Mouse (Mus musculus) heart, adult 2 months (tissue): ENCODE results near the gene Btg4. TPM values are rescaled to one million over a fixed set of nuclear protein-coding genes. Genes with fewer than 3 reads are reported as not detected.

Experiments
- DNase-seq, 2 experiments: peaks; one replicate each; pipeline ENCODE4 v3.0.0; 2021
- H3K27ac ChIP-seq: fragments of 200-600 bp; 2 replicates; pipeline ENCODE4 v1.8.1; 2022
- H3K27me3 ChIP-seq: fragments of 200-500 bp; 2 replicates; pipeline ENCODE4 v1.6.1; 2012; ENCODE audit warnings: mild to moderate bottlenecking, low read length, inconsistent platforms, mixed read lengths; ENCODE audit not compliant: control insufficient read depth, insufficient read depth
- H3K36me3 ChIP-seq: fragments of 200-500 bp; 2 replicates; pipeline ENCODE4 v1.6.1; 2012; ENCODE audit warnings: low read length, inconsistent platforms; ENCODE audit not compliant: control insufficient read depth, insufficient read depth
- H3K4me1 ChIP-seq: fragments of 200-500 bp; 2 replicates; pipeline ENCODE4 v1.6.1; 2011; ENCODE audit warnings: low read length; ENCODE audit not compliant: control insufficient read depth, insufficient read depth
- H3K4me3 ChIP-seq: fragments of 200-600 bp; 2 replicates; pipeline ENCODE4 v1.8.1; 2022
- H3K79me2 ChIP-seq: fragments of 200-500 bp; replicated peaks from 2 replicates; pipeline ENCODE4 v1.6.1; 2012; ENCODE audit warnings: mild to moderate bottlenecking, inconsistent platforms, low read length, moderate library complexity, mixed read lengths; ENCODE audit not compliant: control insufficient read depth, insufficient read depth
- H3K9ac ChIP-seq: fragments of 200-500 bp; 2 replicates; pipeline ENCODE4 v1.6.1; 2012; ENCODE audit warnings: low read depth, mild to moderate bottlenecking, control low read depth, inconsistent platforms, low read length, mixed read lengths
- CTCF ChIP-seq: fragments of 200-600 bp; IDR thresholded peaks from 2 replicates; pipeline ENCODE4 v1.8.1; 2022; ENCODE audit warnings: antibody characterized with exemption, mild to moderate bottlenecking, moderate library complexity
- EP300 ChIP-seq: fragments of 200-500 bp; IDR thresholded peaks from 2 replicates; pipeline ENCODE4 v1.6.1; 2011; ENCODE audit warnings: low read depth, low read length, control low read depth; ENCODE audit not compliant: insufficient read depth
- POLR2A ChIP-seq: fragments of 200-500 bp; IDR thresholded peaks from 2 replicates; pipeline ENCODE4 v1.6.1; 2011; ENCODE audit warnings: mild to moderate bottlenecking, low read depth, low read length, control low read depth; ENCODE audit not compliant: insufficient read depth
- WGBS: fragments of 180-500 bp; shearing (Covaris S2); methylation state at CpG from one replicate; pipeline ENCODE4 v1.1.7; 2018; 5-methylcytosine and 5-hydroxymethylcytosine counted together
- intact Hi-C: fragments of 180-260 bp; cut with DNase I; formaldehyde crosslinking; loops from one replicate; pipeline ENCODE4 v1.15.1; 2025
- polyA plus RNA-seq: library from polyadenylated mRNA; depleted of rRNA; stranded (reverse); fragments of >200 nt; gene quantifications from 2 replicates; pipeline ENCODE4 v1.2.3, GENCODE M21; 2012
- total RNA-seq, 2 experiments: library from RNA; stranded (reverse); gene quantifications; 2 replicates each; pipeline ENCODE4 v1.2.3; 2021

The Btg4 gene
- total and polyA plus RNA-seq, 3 experiments = not detected

DNA sequence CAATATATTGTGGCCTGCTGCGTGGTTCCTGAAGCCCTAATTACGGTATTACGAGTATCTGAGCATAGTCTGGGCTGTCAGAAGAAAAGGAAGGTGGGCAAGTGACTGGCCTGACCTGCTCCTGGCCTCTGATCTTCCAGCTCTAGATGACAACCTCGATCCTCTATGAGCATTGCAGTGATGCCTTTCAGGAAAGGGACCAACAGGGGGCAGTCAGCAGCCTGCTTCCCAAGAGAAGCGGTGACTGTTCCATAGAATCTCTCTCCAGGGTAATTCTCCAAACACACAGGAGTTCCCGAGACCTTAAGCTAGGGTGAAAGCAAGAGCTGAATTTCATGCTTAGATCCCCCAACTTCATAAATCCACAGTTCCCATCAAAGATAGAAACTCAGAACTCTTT is 83.5 kb downstream of the Btg4 start:
- intact Hi-C loops = no loop called here
- Histone ChIP-seq H3K27ac (no peak overlapping the region), H3K27me3 (no peaks in the 10 kb centered on the region), H3K36me3 (no peaks in the 10 kb centered on the region), H3K4me1 (peaks cover 1% of the 10 kb centered on the region), H3K79me2 (no peaks in the 10 kb centered on the region), H3K4me3 (no peak overlapping the region), H3K9ac (no peak overlapping the region)
- TF ChIP-seq CTCF (peak; percentile 10; the same call in 1 of the 2 replicates), POLR2A (no peak)
- 71% methylated on average over 6 of the region's 6 CpGs for WGBS
- DNase-seq = no peak

DNA sequence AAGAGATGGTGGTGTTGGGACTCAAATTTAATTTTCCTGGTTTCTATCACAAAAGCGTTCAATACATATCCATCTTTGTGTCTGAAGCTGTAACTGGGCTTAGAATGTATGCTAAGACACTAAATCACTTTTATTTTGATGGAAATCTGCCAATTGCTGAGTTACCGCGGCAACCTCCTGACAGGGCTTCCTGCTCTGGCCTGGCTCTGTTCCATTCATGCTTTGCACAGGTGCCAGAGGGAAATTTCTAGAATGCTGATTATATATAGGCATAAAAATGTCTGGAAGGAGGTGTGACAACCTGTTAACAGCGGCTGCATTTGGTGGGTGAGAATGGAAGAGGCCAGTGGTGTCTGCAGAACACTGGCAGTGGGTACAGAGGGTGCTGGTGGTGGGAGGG is 85.8 kb downstream of the Btg4 start:
- no peak overlapping the region for H3K27ac ChIP-seq
- H3K4me3 ChIP-seq = no peak overlapping the region
- DNase-seq = no peak
- H3K36me3 ChIP-seq = no peaks in the 10 kb centered on the region
- peaks cover 1% of the 10 kb centered on the region for H3K4me1 ChIP-seq
- no peaks in the 10 kb centered on the region for H3K79me2 ChIP-seq
- TF ChIP-seq CTCF (no peak), POLR2A (no peak), EP300 (no peak)
- H3K27me3 ChIP-seq = no peaks in the 10 kb centered on the region
- 36% methylated on average over 4 of the region's 4 CpGs for WGBS
- intact Hi-C loops = no loop called here
- H3K9ac ChIP-seq = no peak overlapping the region

DNA sequence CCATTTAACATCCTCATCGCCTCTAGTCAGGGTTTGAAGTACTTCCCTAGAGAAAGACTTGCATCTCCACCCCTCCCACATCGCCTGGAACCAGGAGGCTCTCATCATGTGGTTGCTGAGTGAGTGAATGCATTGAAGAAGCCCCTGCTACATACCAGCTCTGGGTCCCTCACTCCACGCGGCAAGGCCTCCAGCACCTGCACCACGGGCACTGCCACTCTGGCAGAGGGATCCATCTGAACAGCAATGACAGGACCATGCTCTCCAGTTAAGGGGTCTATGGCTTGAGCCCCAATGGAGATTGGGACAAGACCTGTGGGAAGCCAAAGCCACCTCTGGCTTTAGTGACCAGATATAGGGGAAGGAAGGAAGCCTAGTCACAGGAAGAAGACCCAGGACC is 86.6 kb downstream of the Btg4 start:
- intact Hi-C loops = no loop called here
- H3K9ac ChIP-seq = no peak overlapping the region
- H3K4me1 ChIP-seq = peaks cover 1% of the 10 kb centered on the region
- H3K27ac ChIP-seq = no peak overlapping the region
- H3K4me3 ChIP-seq = no peak overlapping the region
- 75% methylated on average over 5 of the region's 5 CpGs for WGBS
- no peak for DNase-seq
- H3K79me2 ChIP-seq = no peaks in the 10 kb centered on the region
- no peaks in the 10 kb centered on the region for H3K36me3 ChIP-seq
- TF ChIP-seq CTCF (no peak), POLR2A (no peak), EP300 (no peak)
- no peaks in the 10 kb centered on the region for H3K27me3 ChIP-seq

DNA sequence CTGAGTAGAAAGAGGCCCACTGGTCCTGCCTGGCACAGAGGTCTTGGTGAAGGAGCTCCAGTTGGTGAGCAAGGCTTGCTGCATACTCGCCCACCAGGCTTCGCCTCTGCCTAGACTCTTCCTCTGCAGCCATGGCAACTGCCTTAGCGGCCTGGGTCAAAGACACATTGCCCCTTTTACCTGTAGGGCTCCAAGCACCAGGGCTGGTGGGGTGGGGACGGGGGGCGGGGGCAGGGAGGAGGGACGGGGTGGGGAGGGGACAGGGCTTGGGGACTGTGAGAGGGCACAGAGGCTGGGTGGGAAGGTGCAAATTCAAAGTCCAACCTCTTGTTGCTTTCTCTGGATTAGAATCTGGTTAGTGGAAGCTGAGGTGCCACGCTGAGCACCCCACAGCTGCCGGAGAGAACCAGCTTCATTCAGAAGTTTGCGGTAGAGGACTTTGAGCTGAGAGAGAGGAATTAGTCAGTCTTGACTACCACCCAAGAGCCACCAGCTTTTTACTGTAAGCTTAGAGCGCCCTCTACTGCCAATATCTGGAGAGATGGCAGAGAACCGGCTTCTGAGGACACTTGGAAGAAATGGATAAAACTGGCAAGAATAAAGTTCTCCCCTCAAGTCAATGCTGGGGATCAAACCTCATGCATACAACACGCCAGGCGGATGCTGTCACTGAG is 91.5 kb downstream of the Btg4 start:
- Histone ChIP-seq H3K4me3 (no peak overlapping the region), H3K9ac (no peak overlapping the region), H3K27me3 (no peaks in the 10 kb centered on the region), H3K4me1 (no peaks in the 10 kb centered on the region; the same call in 1 of the 2 replicates), H3K36me3 (no peaks in the 10 kb centered on the region), H3K27ac (no peak overlapping the region), H3K79me2 (no peaks in the 10 kb centered on the region)
- intact Hi-C loops = loop anchor here (1.0 to 5.0 kb wide), 3 partner anchors 140 to 350 kb away; no protein-coding TSS in a partner anchor
- 21% methylated on average over 12 of the region's 13 CpGs for WGBS
- TF ChIP-seq CTCF = peak; percentile 79
- TF ChIP-seq EP300 = no peak
- TF ChIP-seq POLR2A = no peak
- DNase-seq = peak; percentile 17 to 38

DNA sequence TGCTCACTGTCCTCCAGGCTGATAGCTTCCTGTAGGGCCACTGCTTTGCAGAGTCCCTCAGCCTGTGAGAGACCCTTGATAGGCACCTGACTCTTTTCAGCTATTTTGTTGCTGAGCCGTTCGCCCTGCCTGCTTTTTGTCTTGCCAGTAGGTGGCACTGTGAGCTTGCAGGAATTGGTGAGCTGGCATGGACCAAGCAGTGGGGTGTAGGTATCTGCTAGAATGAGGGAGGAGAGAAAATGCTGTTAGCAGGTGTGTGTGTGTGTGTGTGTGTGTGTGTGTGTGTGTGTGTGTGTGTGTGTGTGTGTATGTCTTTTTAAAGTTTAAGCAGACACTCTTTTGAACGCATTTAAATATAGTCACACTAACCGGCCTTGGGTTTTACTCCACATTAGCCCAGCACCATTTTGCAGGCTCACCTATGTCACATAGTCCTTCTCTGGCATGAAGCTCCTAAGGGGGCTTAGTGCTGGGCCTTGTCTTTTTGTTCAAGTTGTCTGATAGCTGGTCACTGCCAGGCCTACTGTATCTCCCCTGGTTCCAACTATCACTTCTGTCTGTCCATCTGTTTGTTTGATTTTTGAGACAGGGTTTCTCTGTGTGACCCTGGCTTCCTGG is 101.2 kb downstream of the Btg4 start:
- TF ChIP-seq EP300 = peak; percentile 93
- TF ChIP-seq CTCF = peak; percentile 80
- TF ChIP-seq POLR2A = no peak
- Histone ChIP-seq H3K27me3 (peaks cover 2% of the 10 kb centered on the region; the same call in 1 of the 2 replicates), H3K79me2 (no peaks in the 10 kb centered on the region), H3K36me3 (no peaks in the 10 kb centered on the region), H3K27ac (no peak overlapping the region), H3K4me3 (no peak overlapping the region), H3K9ac (no peak overlapping the region), H3K4me1 (no peaks in the 10 kb centered on the region)
- intact Hi-C loops = loop anchor here (1.0 to 2.0 kb wide), 2 partner anchors 130 to 747 kb away; no protein-coding TSS in a partner anchor
- DNase-seq = peak; percentile 70 to 75
- WGBS = 31% methylated on average over 4 of the region's 4 CpGs

- Histone ChIP-seq H3K4me1 (no peaks in the 10 kb centered on the region), H3K27ac (no peak overlapping the region), H3K27me3 (peaks cover 2% of the 10 kb centered on the region; the same call in 1 of the 2 replicates), H3K9ac (no peak overlapping the region), H3K36me3 (no peaks in the 10 kb centered on the region), H3K4me3 (no peak overlapping the region), H3K79me2 (no peaks in the 10 kb centered on the region)
- TF ChIP-seq EP300 (no peak), CTCF (no peak), POLR2A (no peak)
- intact Hi-C loops = no loop called here
- WGBS = 79% methylated on average over 5 of the region's 5 CpGs
- no peak for DNase-seq
These were observed 103.3 kb downstream of the Btg4 start for GRCm38 (mm10) chr9:51163989-51164388.
